Mouse (Mus musculus) G1E-ER4 (cell line): ENCODE data around the gene Snrpa. TPM values are rescaled to one million over a fixed set of nuclear protein-coding genes. Genes with fewer than 3 reads are reported as not detected.

Experiments
- GATA1 ChIP-seq: IDR thresholded peaks from one replicate; pipeline ENCODE4 v1.8.0; 2012; ENCODE audit warnings: low read length, inconsistent platforms
- polyA plus RNA-seq: library from polyadenylated mRNA; stranded (reverse); fragments of >175 nt; gene quantifications from 2 replicates; pipeline ENCODE4 v1.2.3, GENCODE M21; 2012

Gene Snrpa
- polyA plus RNA-seq, 1 experiment: 966 TPM

- no peak for TF ChIP-seq GATA1
Observed at GRCm38 (mm10) chr7:27163450-27163805, 32.6 kb downstream of the Snrpa start.

- no peak for TF ChIP-seq GATA1
Observed at GRCm38 (mm10) chr7:27162780-27163449, 33.2 kb downstream of the Snrpa start.

GRCm38 (mm10) chr7:27161744-27162143, 34.3 kb downstream of the Snrpa start:
- no peak for TF ChIP-seq GATA1

GRCm38 (mm10) chr7:27160921-27161320, 35.1 kb downstream of the Snrpa start:
- TF ChIP-seq GATA1: no peak

GRCm38 (mm10) chr7:27159882-27160281, 36.2 kb downstream of the Snrpa start:
- no peak for TF ChIP-seq GATA1

GRCm38 (mm10) chr7:27159256-27159655, 36.8 kb downstream of the Snrpa start:
- TF ChIP-seq GATA1: no peak

GRCm38 (mm10) chr7:27158171-27158570, 37.9 kb downstream of the Snrpa start:
- no peak for TF ChIP-seq GATA1

GRCm38 (mm10) chr7:27156005-27156404, 40.1 kb downstream of the Snrpa start:
- no peak for TF ChIP-seq GATA1

GRCm38 (mm10) chr7:27153205-27153764, 42.8 kb downstream of the Snrpa start, which contains the start of gene Cyp2t4:
Gene Cyp2t4 (plus strand): TSS chr7:27153714.
- no peak for TF ChIP-seq GATA1

Other genes with a start within 250 kb of the Snrpa start
- gene Cyp2a12, start 167.2 kb downstream of the Snrpa start, polyA plus RNA-seq: not detected in 2 replicates
- not detected in 2 replicates for gene Cyp2f2, start 76.4 kb downstream of the Snrpa start, polyA plus RNA-seq
- gene Cyp2t4, start 42.6 kb downstream of the Snrpa start, polyA plus RNA-seq: not detected in 2 replicates
- 155 and 188 TPM in 2 replicates for gene Egln2, start 29.5 kb downstream of the Snrpa start, polyA plus RNA-seq
- gene Rab4b, start 17.4 kb downstream of the Snrpa start, polyA plus RNA-seq: 342 and 432 TPM in 2 replicates
- gene Gm21983, start 15.2 kb downstream of the Snrpa start, polyA plus RNA-seq: 0.31 TPM in 1 of 2 replicates, not detected in the other
- not detected in 2 replicates for gene Mia, start 15.1 kb downstream of the Snrpa start, polyA plus RNA-seq
- gene BC024978, start 490 bp downstream of the Snrpa start, polyA plus RNA-seq: 8.2 and 10.3 TPM in 2 replicates
- 5.7 and 6.9 TPM in 2 replicates for gene Itpkc, start 32.4 kb upstream of the Snrpa start, polyA plus RNA-seq
- gene Coq8b, start 36.8 kb upstream of the Snrpa start, polyA plus RNA-seq: 74.2 and 74.5 TPM in 2 replicates
- gene Numbl, start 62.2 kb upstream of the Snrpa start, polyA plus RNA-seq: 12.4 and 12.9 TPM in 2 replicates
- 1.5 TPM in 2 replicates for gene Ltbp4, start 141.4 kb upstream of the Snrpa start, polyA plus RNA-seq
- 242 and 276 TPM in 2 replicates for gene Shkbp1, start 159.7 kb upstream of the Snrpa start, polyA plus RNA-seq
- gene Gm20479, start 161.1 kb upstream of the Snrpa start, polyA plus RNA-seq: 1.4 and 2.1 TPM in 2 replicates